Mouse (Mus musculus) MEL-GATA-1-ER (cell line): ENCODE data around the gene Mrgprh.

Experiments
- DNase-seq: peaks from one replicate; pipeline ENCODE4 v3.0.0-alpha.2; 2012; ENCODE audit warnings: low read depth; ENCODE audit errors: extremely low read depth

Gene Mrgprh

GRCm38 (mm10) chr17:12916588-12917380, 41.0 kb downstream of the Mrgprh start:
- peak; percentile 40 for DNase-seq

- no peak for DNase-seq
Measured at GRCm38 (mm10) chr17:12921073-12921472, 45.2 kb downstream of the Mrgprh start.

- no peak for DNase-seq
Measured at GRCm38 (mm10) chr17:12925001-12925400, 49.2 kb downstream of the Mrgprh start.

GRCm38 (mm10) chr17:12925703-12926180, 49.9 kb downstream of the Mrgprh start:
- no peak for DNase-seq
